Mouse (Mus musculus) spleen, postnatal 0 days (tissue): ENCODE results near the gene Ptges. TPM values are rescaled to one million over a fixed set of nuclear protein-coding genes. Genes with fewer than 3 reads are reported as not detected.

Source experiments
- polyA plus RNA-seq: library from polyadenylated mRNA; unstranded; fragments of >200 nt; fragmentation: Nextera tagmentation; extraction: Ambion mirVana; gene quantifications from 2 replicates; pipeline ENCODE4 v1.2.1, GENCODE M21; 2015

The Ptges gene
- polyA plus RNA-seq: 2.4 and 4.0 TPM in 2 replicates

GRCm38 (mm10) chr2:30929483-30930045, at the start of gene Ptges:
Ptges (minus strand) TSS chr2:30929863.

GRCm38 (mm10) chr2:30967352-30968327, 38.0 kb upstream of the Ptges start, which contains the start of gene Tor1a:
Tor1a (minus strand) TSS chr2:30967933.

GRCm38 (mm10) chr2:30952824-30953490, 23.3 kb upstream of the Ptges start, which contains the start of gene Tor1b:
Tor1b (plus strand) TSS chr2:30952959.

Other genes with a start within 250 kb of the Ptges start
- gene 1700001O22Rik, start 126.2 kb downstream of the Ptges start, polyA plus RNA-seq: 0.52 TPM in 1 of 2 replicates, not detected in the other
- gene Ntmt1, start 122.0 kb downstream of the Ptges start, polyA plus RNA-seq: 39.2 and 39.4 TPM in 2 replicates
- gene Asb6, start 99.5 kb downstream of the Ptges start, polyA plus RNA-seq: 40.2 and 43.2 TPM in 2 replicates
- gene Prrx2, start 94.9 kb downstream of the Ptges start, polyA plus RNA-seq: 6.5 and 6.9 TPM in 2 replicates
- 19.0 and 21.5 TPM in 2 replicates for gene Tor1b, start 23.1 kb upstream of the Ptges start, polyA plus RNA-seq
- 46.0 and 50.7 TPM in 2 replicates for gene Tor1a, start 38.1 kb upstream of the Ptges start, polyA plus RNA-seq
- 32.1 and 36.0 TPM in 2 replicates for gene BC005624, start 52.3 kb upstream of the Ptges start, polyA plus RNA-seq
- gene Usp20, start 52.4 kb upstream of the Ptges start, polyA plus RNA-seq: 5.4 and 6.4 TPM in 2 replicates
- 10.3 and 14.7 TPM in 2 replicates for gene Fnbp1, start 212.1 kb upstream of the Ptges start, polyA plus RNA-seq
- 16.5 and 18.1 TPM in 2 replicates for gene Gpr107, start 222.5 kb upstream of the Ptges start, polyA plus RNA-seq